ENCODE assay signal across 21 mouse cellular contexts in the genomic region with DNA sequence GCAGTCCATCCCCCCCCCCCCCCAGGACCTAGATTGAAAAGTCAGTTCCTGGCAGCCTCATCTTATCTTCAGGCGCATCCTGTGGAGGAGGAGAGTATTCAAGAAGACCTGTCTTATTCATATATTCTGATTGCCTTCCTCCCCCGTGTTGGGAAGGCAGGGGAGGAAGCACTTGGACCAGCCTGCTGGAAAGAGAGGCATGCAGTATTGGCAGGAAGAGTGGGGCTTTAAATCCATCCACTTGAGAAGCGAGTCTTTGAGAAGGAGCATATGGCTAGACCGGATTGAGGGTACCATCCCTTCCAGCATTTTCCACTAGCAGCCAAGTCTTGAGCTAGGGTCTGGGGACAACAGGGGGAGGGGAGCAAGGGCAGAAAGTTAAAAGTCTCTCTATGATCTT. TPM values are rescaled to one million over a fixed set of nuclear protein-coding genes. Genes with fewer than 3 reads are reported as not detected.
"Had no signal": no experiment of that assay in that cellular context is flagged by ENCODE, and none has a peak within 500 bp of the region (broad histone marks: within the 10 kb centered on the region; RNA-seq: fewer than 3 reads in every experiment).

No protein-coding gene starts in this region.

- H3K27ac ChIP-seq: liver, embryonic 13.5 days; midbrain, embryonic 15.5 days; neural tube, embryonic 12.5 days; neural tube, embryonic 15.5 days; stomach, embryonic 15.5 days had no signal

- H3K36me3 ChIP-seq: liver, embryonic 13.5 days; midbrain, embryonic 15.5 days; neural tube, embryonic 12.5 days; neural tube, embryonic 15.5 days; stomach, embryonic 15.5 days had no signal

- H3K9ac ChIP-seq: liver, embryonic 13.5 days; midbrain, embryonic 15.5 days; neural tube, embryonic 12.5 days; neural tube, embryonic 15.5 days; stomach, embryonic 15.5 days had no signal

- H3K27me3 ChIP-seq: midbrain, embryonic 15.5 days; neural tube, embryonic 12.5 days; neural tube, embryonic 15.5 days; stomach, embryonic 15.5 days had no signal

- H3K4me1 ChIP-seq: liver, embryonic 13.5 days; midbrain, embryonic 15.5 days; neural tube, embryonic 12.5 days; stomach, embryonic 15.5 days had no signal

- H3K9me3 ChIP-seq: liver, embryonic 13.5 days; midbrain, embryonic 15.5 days; neural tube, embryonic 12.5 days; neural tube, embryonic 15.5 days; stomach, embryonic 15.5 days had no signal

- ATAC-seq: intestine, embryonic 16.5 days; midbrain, embryonic 15.5 days had no signal

- DNase-seq: kidney, adult 18-20 months; kidney, adult 9 months; kidney, postnatal 14 days; layer of hippocampus, postnatal 36 days; liver, embryonic 13.5 days; lung, adult 2 months; lung, postnatal 14 days; lung, postnatal 4 days; retina, postnatal 1 day; spleen, adult 18-20 months; thymus, postnatal 25 days had no signal

- H3K4me3 ChIP-seq: left cerebral cortex, adult 2 months; liver, embryonic 13.5 days; midbrain, embryonic 15.5 days; neural tube, embryonic 12.5 days; neural tube, embryonic 15.5 days; stomach, embryonic 15.5 days had no signal

- H3K4me2 ChIP-seq: liver, embryonic 13.5 days; midbrain, embryonic 11.5 days; midbrain, embryonic 15.5 days; neural tube, embryonic 12.5 days; neural tube, embryonic 15.5 days; stomach, embryonic 15.5 days had no signal

RNA-seq across cellular contexts. Expression of a gene that starts 20.9 kb away (rescaled TPM):
- total RNA-seq: liver, adult 2 months; megakaryocyte-erythroid progenitor cell, adult 5-6 weeks had no signal
- polyA plus RNA-seq: limb, embryonic 11.5 days; liver, embryonic 13.5 days had no signal
